Mouse (Mus musculus): ENCODE results near the gene Rtkn2. TPM values are rescaled to one million over a fixed set of nuclear protein-coding genes. Genes with fewer than 3 reads are reported as not detected.
A peak's percentile ranks its signal among the peaks of the same experiment; 100 is the strongest.

Rtkn2 gene
- polyA plus RNA-seq, 3 experiments from 2014 or later: 0.21 to 0.87 (median 0.41) TPM

- ATAC-seq: peak; percentile 93
Measured at GRCm38 (mm10) chr10:68104881-68105781, 125.8 kb downstream of the Rtkn2 start.

GRCm38 (mm10) chr10:68106351-68106950 lies 127.1 kb downstream of the Rtkn2 start:
- no peak for ATAC-seq

- ATAC-seq: no peak
Measured at GRCm38 (mm10) chr10:68107716-68108115, 128.3 kb downstream of the Rtkn2 start.

Other genes starting within 250 kb of the Rtkn2 start
- 1 to 10 TPM; 3.5 to 5.9 (median 3.7) TPM for gene Zfp365, start 66.9 kb upstream of the Rtkn2 start, polyA plus RNA-seq (2017; shearing (Covaris generic))

Data from inflammation-experienced regulatory T-cells, adult 6 months (primary cell).